Mouse (Mus musculus) C2C12 (cell line): ENCODE results near the gene Wnk3. TPM values are rescaled to one million over a fixed set of nuclear protein-coding genes. Genes with fewer than 3 reads are reported as not detected.

Experiments
- H3K27me3 ChIP-seq: one replicate; pipeline ENCODE4 v1.6.1; 2011; ENCODE audit not compliant: control insufficient read depth, insufficient read depth, insufficient read length
- H3K36me3 ChIP-seq: one replicate; pipeline ENCODE4 v1.6.1; 2011; ENCODE audit not compliant: control insufficient read depth, insufficient read depth
- H3K4me3 ChIP-seq: one replicate; pipeline ENCODE4 v1.5.1; 2011; ENCODE audit warnings: mild to moderate bottlenecking, control low read depth; ENCODE audit not compliant: poor library complexity, insufficient read depth, severe bottlenecking
- H3K79me2 ChIP-seq: one replicate; pipeline ENCODE4 v1.6.1; 2011; ENCODE audit not compliant: control insufficient read depth, insufficient read depth
- H3K79me3 ChIP-seq: one replicate; pipeline ENCODE4 v1.6.1; 2011; ENCODE audit warnings: low read depth, control low read depth
- H3ac ChIP-seq: one replicate; pipeline ENCODE3; 2011; ENCODE audit warnings: low read depth; ENCODE audit not compliant: control insufficient read depth, insufficient read length
- CEBPB ChIP-seq: IDR thresholded peaks from one replicate; pipeline ENCODE4 v1.6.1; 2011; ENCODE audit warnings: low read depth, mild to moderate bottlenecking, control low read depth, moderate library complexity
- CTCF ChIP-seq: IDR thresholded peaks from one replicate; pipeline ENCODE4 v1.5.1; 2011; ENCODE audit not compliant: control insufficient read depth, insufficient read depth, insufficient read length
- FOSL1 ChIP-seq: IDR thresholded peaks from one replicate; pipeline ENCODE4 v1.8.0; 2011; ENCODE audit warnings: mild to moderate bottlenecking, low read length; ENCODE audit not compliant: poor library complexity, insufficient read depth, severe bottlenecking
- MAX ChIP-seq: IDR thresholded peaks from one replicate; pipeline ENCODE4 v1.6.1; 2011; ENCODE audit warnings: mild to moderate bottlenecking, control low read depth
- MYOD1 ChIP-seq: IDR thresholded peaks from one replicate; pipeline ENCODE4 v1.6.1; 2011; ENCODE audit warnings: low read depth; ENCODE audit not compliant: control insufficient read depth, insufficient read length
- MYOG ChIP-seq: IDR thresholded peaks from one replicate; pipeline ENCODE4 v1.6.1; 2011; ENCODE audit not compliant: control insufficient read depth, insufficient read length; ENCODE audit errors: extremely low read depth
- USF1 ChIP-seq: IDR thresholded peaks from one replicate; pipeline ENCODE4 v1.6.1; 2011; ENCODE audit warnings: low read depth, mild to moderate bottlenecking, control low read depth, moderate library complexity
- polyA plus RNA-seq: library from polyadenylated mRNA; unstranded; fragments of >200 nt; fragmentation: generic; extraction: Trizol; gene quantifications from one replicate; pipeline ENCODE4 v1.2.1, GENCODE M21; 2012; ENCODE audit warnings: missing spikeins

Gene Wnk3
- polyA plus RNA-seq, 1 experiment: 0.13 TPM

DNA sequence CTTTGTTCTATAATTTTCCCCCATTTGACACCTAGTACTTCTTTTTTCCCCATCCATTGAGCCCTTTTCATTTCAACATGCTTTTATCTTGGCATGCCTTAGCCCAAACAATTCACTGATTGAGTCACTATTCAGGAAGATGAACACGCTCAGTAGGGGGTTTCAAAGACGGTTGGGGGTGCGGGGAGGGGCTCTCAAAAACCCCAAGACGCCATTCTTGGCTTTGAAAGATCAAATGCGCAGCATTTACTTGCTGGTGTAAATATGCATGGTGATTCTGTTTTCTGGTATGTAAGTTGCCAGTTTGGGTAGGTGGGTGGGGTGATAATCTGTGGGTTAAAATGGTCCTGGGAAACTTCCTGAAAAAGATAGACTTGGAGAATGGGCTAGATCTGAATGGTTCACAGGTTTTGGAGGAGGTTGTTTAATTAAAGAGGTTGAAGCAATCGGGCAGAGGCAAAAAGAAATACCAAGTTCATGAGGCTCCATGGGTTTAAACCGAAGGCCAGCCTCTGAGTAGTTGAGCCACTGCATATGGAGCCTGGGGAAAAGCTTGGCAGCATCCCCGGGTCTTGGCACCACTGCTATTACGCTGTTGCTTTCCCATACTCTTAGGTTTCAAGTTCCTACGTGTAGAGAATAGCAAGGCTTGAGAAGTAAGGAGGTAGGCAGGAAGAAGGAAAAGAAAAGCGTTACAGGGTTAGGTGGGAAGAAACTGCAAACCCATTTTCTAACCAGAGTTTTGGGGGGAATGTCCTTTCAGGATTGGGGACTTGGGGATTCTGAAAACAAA lies 147.7 kb downstream of the Wnk3 start:
- no peak for TF ChIP-seq USF1
- TF ChIP-seq MYOD1: no peak
- no peak for TF ChIP-seq MYOG
- no peak for TF ChIP-seq CEBPB
- TF ChIP-seq FOSL1: no peak
- TF ChIP-seq CTCF: no peak
- TF ChIP-seq MAX: no peak
- no peaks in the 10 kb centered on the region for H3K27me3 ChIP-seq
- peaks cover 19% of the 10 kb centered on the region for H3K79me3 ChIP-seq
- peaks cover 39% of the 10 kb centered on the region for H3K79me2 ChIP-seq
- no peaks in the 10 kb centered on the region for H3K36me3 ChIP-seq
- no peak overlapping the region for H3ac ChIP-seq
- H3K4me3 ChIP-seq: peak overlapping the region; percentile 38

DNA sequence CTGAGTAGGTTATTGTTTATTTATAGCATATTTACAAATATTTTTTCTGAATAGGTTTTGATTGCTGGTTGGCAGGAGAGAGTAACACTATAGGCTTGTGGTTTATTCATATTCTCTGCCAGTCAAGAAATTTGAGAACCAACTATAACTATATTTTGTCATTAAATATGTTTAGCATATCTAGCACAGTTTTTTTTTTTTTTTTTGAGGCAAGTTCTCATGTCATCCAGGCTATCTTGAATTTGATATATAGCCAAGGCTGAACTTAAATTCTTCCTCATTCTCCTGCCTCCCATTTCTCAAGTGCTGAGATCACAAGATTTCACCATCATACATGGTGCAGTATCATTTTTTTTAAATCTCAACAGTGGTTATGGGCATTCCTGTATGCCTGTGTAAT lies 149.4 kb downstream of the Wnk3 start:
- H3ac ChIP-seq: no peak overlapping the region
- H3K79me3 ChIP-seq: peaks cover 23% of the 10 kb centered on the region
- H3K79me2 ChIP-seq: peaks cover 39% of the 10 kb centered on the region
- no peak for TF ChIP-seq CTCF
- no peak for TF ChIP-seq MYOD1
- no peak for TF ChIP-seq FOSL1
- no peak for TF ChIP-seq MAX
- no peak for TF ChIP-seq MYOG
- no peak for TF ChIP-seq USF1
- TF ChIP-seq CEBPB: no peak
- no peaks in the 10 kb centered on the region for H3K36me3 ChIP-seq
- no peak overlapping the region for H3K4me3 ChIP-seq
- H3K27me3 ChIP-seq: no peaks in the 10 kb centered on the region

- no peak overlapping the region for H3K4me3 ChIP-seq
- no peaks in the 10 kb centered on the region for H3K36me3 ChIP-seq
- H3K27me3 ChIP-seq: no peaks in the 10 kb centered on the region
- no peak overlapping the region for H3ac ChIP-seq
- H3K79me3 ChIP-seq: peaks cover 23% of the 10 kb centered on the region
- peaks cover 37% of the 10 kb centered on the region for H3K79me2 ChIP-seq
- TF ChIP-seq MAX (no peak), CEBPB (no peak), MYOD1 (no peak), FOSL1 (no peak), MYOG (no peak), CTCF (no peak), USF1 (no peak)
Observed at GRCm38 (mm10) chrX:151349322-151349721, 151.4 kb downstream of the Wnk3 start.

Other genes starting within 250 kb of the Wnk3 start
- gene Gnl3l, start 180.8 kb upstream of the Wnk3 start, polyA plus RNA-seq: 19.6 TPM
- gene Fgd1, start 151.9 kb upstream of the Wnk3 start, polyA plus RNA-seq: 13.9 TPM
- gene Tsr2, start 101.5 kb upstream of the Wnk3 start, polyA plus RNA-seq: 26.5 TPM
- gene Fam120c, start 146.1 kb downstream of the Wnk3 start, polyA plus RNA-seq: 2.1 TPM